Mouse (Mus musculus) cortical plate, adult 2 months (tissue): Measurements from ENCODE around the gene H1f0.

Source experiments
- CTCF ChIP-seq: fragments of 200-500 bp; IDR thresholded peaks from 2 replicates; pipeline ENCODE4 v1.5.1; 2011; ENCODE audit warnings: mild to moderate bottlenecking, control low read depth, low read length; ENCODE audit not compliant: insufficient read depth; ENCODE audit errors: extremely low read depth
- POLR2A ChIP-seq: fragments of 200-500 bp; IDR thresholded peaks from 2 replicates; pipeline ENCODE4 v1.6.1; 2011; ENCODE audit warnings: mild to moderate bottlenecking, low read length, control low read depth; ENCODE audit not compliant: insufficient read depth; ENCODE audit errors: extremely low read depth

DNA sequence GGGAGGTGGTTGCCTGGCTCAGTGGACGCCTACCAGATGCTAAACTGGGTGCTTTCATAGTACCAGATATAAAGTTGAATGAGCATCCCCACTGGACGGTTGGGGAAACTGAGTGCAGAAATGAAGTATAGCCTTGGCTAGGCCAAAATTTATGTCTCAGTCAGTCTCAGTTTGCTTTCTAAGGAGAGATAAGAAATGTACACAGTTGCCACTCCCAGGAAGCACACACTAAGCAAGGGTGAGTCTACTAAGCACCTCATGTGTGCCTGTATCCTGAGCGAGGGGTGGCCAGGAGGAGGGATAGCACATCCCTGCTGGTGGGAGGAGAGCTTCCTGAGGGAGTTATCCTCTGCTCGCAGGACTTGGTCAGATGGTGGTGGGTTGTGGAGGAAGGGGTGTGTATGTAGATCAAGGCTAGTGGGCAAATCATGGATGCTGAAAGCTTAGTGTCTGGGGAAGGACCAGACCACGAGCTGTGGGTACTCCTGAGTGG lies 43.9 kb upstream of the H1f0 start:
- no peak for TF ChIP-seq POLR2A
- TF ChIP-seq CTCF = no peak
